ENCODE assay signal across 8 mouse cellular contexts in genomic region chr7:110629892-110630666, GRCm38 (mm10). TPM values are rescaled to one million over a fixed set of nuclear protein-coding genes. Genes with fewer than 3 reads are reported as not detected.
DNase-seq lines count a peak whose midpoint lies in the region; ATAC-seq and TF ChIP-seq lines count a peak whose summit lies in the region.

No protein-coding gene starts in this region.

- TF ChIP-seq CTCF in kidney, adult 2 months (conservative IDR thresholded peaks at IDR 0.05; ENCODE audit: insufficient read depth, insufficient read length, low read depth, low read length), result peak; percentile 91
- peak; percentile 98 for TF ChIP-seq CTCF in spleen, adult 2 months (IDR thresholded peaks at IDR 0.05; ENCODE audit: extremely low read depth, insufficient read depth, insufficient read length, insufficient replicate concordance)

- no peak for TF ChIP-seq POLR2A in kidney, adult 2 months (IDR thresholded peaks at IDR 0.05; ENCODE audit: low read depth, low read length)
- TF ChIP-seq POLR2A in spleen, adult 2 months (IDR thresholded peaks at IDR 0.05; ENCODE audit: low read depth, low read length), result no peak

- ATAC-seq in erythroblast, adult 5-6 weeks (replicated peaks; ENCODE audit: low FRiP score, poor library complexity, severe bottlenecking), result no peak
- ATAC-seq in limb, embryonic 13.5 days (ENCODE audit: low FRiP score, low read depth), result peak; percentile 85
- peak; percentile 93 for ATAC-seq in midbrain, embryonic 16.5 days

- no peaks in the 10 kb centered on the region; the same call in 1 of the 2 replicates for H3K4me1 ChIP-seq in erythroblast, embryonic 14.5 days (ENCODE audit: control insufficient read depth)
- H3K4me1 ChIP-seq in kidney, adult 2 months (ENCODE audit: control insufficient read depth, insufficient read depth, low read length), result peaks cover 24% of the 10 kb centered on the region; the same call in 1 of the 2 replicates
- H3K4me1 ChIP-seq in limb, embryonic 13.5 days, result peaks cover 49% of the 10 kb centered on the region
- H3K4me1 ChIP-seq in midbrain, embryonic 16.5 days (ENCODE audit: control insufficient read depth, insufficient read depth, low read length), result peaks cover 33% of the 10 kb centered on the region
- H3K4me1 ChIP-seq in spleen, adult 2 months (ENCODE audit: control insufficient read depth, insufficient read depth, insufficient read length), result peaks cover 19% of the 10 kb centered on the region

- 4% methylated on average over 36 of the region's 36 CpGs for WGBS in kidney, adult 2 months
- WGBS in limb, embryonic 13.5 days, result 1% methylated on average over 36 of the region's 36 CpGs
- under 1% methylated on average over 36 of the region's 36 CpGs for WGBS in midbrain, embryonic 16.5 days
- WGBS in spleen, adult 2 months, result 5% methylated on average over 36 of the region's 36 CpGs

- peak overlapping the region; percentile 64 for H3K9ac ChIP-seq in limb, embryonic 13.5 days
- peak overlapping the region; percentile 58 for H3K9ac ChIP-seq in midbrain, embryonic 16.5 days (ENCODE audit: low read depth, low read length)

- H3K4me2 ChIP-seq in limb, embryonic 13.5 days (replicated peaks), result peak overlapping the region; percentile 71
- H3K4me2 ChIP-seq in midbrain, embryonic 16.5 days (ENCODE audit: low read length), result peak overlapping the region; percentile 85

- H3K9me3 ChIP-seq in erythroblast, embryonic 14.5 days (ENCODE audit: control insufficient read depth, low read length), result peaks cover 2% of the 10 kb centered on the region; the same call in 1 of the 2 replicates
- no peaks in the 10 kb centered on the region for H3K9me3 ChIP-seq in limb, embryonic 13.5 days
- H3K9me3 ChIP-seq in midbrain, embryonic 16.5 days (replicated peaks; ENCODE audit: control insufficient read depth, low read length, poor library complexity, severe bottlenecking), result no peaks in the 10 kb centered on the region

- peaks cover 68% of the 10 kb centered on the region for H3K27me3 ChIP-seq in erythroblast, embryonic 14.5 days (ENCODE audit: control insufficient read depth)
- H3K27me3 ChIP-seq in kidney, adult 2 months (replicated peaks; ENCODE audit: control insufficient read depth, insufficient read depth, low read length), result no peaks in the 10 kb centered on the region
- H3K27me3 ChIP-seq in limb, embryonic 13.5 days, result peaks cover 64% of the 10 kb centered on the region
- H3K27me3 ChIP-seq in midbrain, embryonic 16.5 days (ENCODE audit: control insufficient read depth, insufficient read depth, low read depth, low read length), result peaks cover 20% of the 10 kb centered on the region
- peaks cover 22% of the 10 kb centered on the region for H3K27me3 ChIP-seq in spleen, adult 2 months (ENCODE audit: control insufficient read depth, insufficient read depth, low read length)

- H3K4me3 ChIP-seq in erythroblast, embryonic 14.5 days (replicated peaks), result peak overlapping the region; percentile 40
- peak overlapping the region; percentile 49 for H3K4me3 ChIP-seq in kidney, adult 2 months (ENCODE audit: insufficient read depth, low read depth, low read length)
- H3K4me3 ChIP-seq in limb, embryonic 13.5 days, result peak overlapping the region; percentile 45
- peak overlapping the region; percentile 39 for H3K4me3 ChIP-seq in midbrain, embryonic 16.5 days (ENCODE audit: low read depth, low read length)
- H3K4me3 ChIP-seq in spleen, adult 2 months (ENCODE audit: extremely low read depth, insufficient read depth, insufficient read length), result peak overlapping the region; percentile 56; the same call in 1 of the 2 replicates

- DNase-seq in embryo, embryonic 9.5 days (ENCODE audit: extremely low spot score), result peak; percentile 92
- peak; percentile 89 to 90 for DNase-seq in heart, adult 18-20 months
- peak; percentile 91 for DNase-seq in kidney, adult 2 months
- DNase-seq in spleen, adult 2 months (ENCODE audit: low read depth in 1 of 2, low spot score in 2 of 2), result peak; percentile 67 to 78

- peak overlapping the region; percentile 27 for H3K27ac ChIP-seq in kidney, adult 2 months (ENCODE audit: insufficient read depth, low read depth, low read length)
- no peak overlapping the region for H3K27ac ChIP-seq in limb, embryonic 13.5 days
- H3K27ac ChIP-seq in midbrain, embryonic 16.5 days (ENCODE audit: low read length), result no peak overlapping the region
- no peak overlapping the region for H3K27ac ChIP-seq in spleen, adult 2 months (ENCODE audit: insufficient read depth, low read length)

- H3K36me3 ChIP-seq in erythroblast, embryonic 14.5 days (ENCODE audit: control insufficient read depth), result no peaks in the 10 kb centered on the region
- no peaks in the 10 kb centered on the region for H3K36me3 ChIP-seq in kidney, adult 2 months (ENCODE audit: control insufficient read depth, insufficient read depth, low read length)
- no peaks in the 10 kb centered on the region for H3K36me3 ChIP-seq in limb, embryonic 13.5 days
- no peaks in the 10 kb centered on the region for H3K36me3 ChIP-seq in midbrain, embryonic 16.5 days (ENCODE audit: control insufficient read depth, insufficient read depth, low read length)
- no peaks in the 10 kb centered on the region for H3K36me3 ChIP-seq in spleen, adult 2 months (ENCODE audit: control insufficient read depth, insufficient read depth, low read length)

RNA-seq across cellular contexts. Expression of gene Adm, which starts 2.6 kb away (rescaled TPM):
- not detected in 2 replicates for polyA plus RNA-seq in erythroblast, embryonic 14.5 days (2012)
- not detected in 2 replicates for total RNA-seq in erythroblast, adult 5-6 weeks (2015; ENCODE audit: low replicate concordance)
- not detected in 2 replicates for total RNA-seq in erythroblast, adult 5-6 weeks (2017; ENCODE audit: low replicate concordance)
- total RNA-seq in heart, adult 18-20 months (2021), result 1 to 10 TPM; 7.5 to 8.8 TPM
- polyA plus RNA-seq in kidney, adult 2 months (2012; rRNA removed), result 12.0 and 13.2 TPM in 2 replicates
- polyA plus RNA-seq in limb, embryonic 13.5 days (2015; fragmentation: Nextera tagmentation; extraction: Ambion mirVana), result 2.9 and 3.1 TPM in 2 replicates
- polyA plus RNA-seq in midbrain, embryonic 16.5 days (2015; fragmentation: Nextera tagmentation; extraction: Ambion mirVana), result 3.9 and 4.9 TPM in 2 replicates
- polyA plus RNA-seq in spleen, adult 2 months (2012; rRNA removed), result 3.5 and 5.4 TPM in 2 replicates

RNA-seq across cellular contexts. Expression of gene Sbf2, which starts 15.4 kb away (rescaled TPM):
- polyA plus RNA-seq in erythroblast, embryonic 14.5 days (2012), result 0.05 TPM in 1 of 2 replicates, not detected in the other
- 2.1 and 2.3 TPM in 2 replicates for total RNA-seq in erythroblast, adult 5-6 weeks (2015; ENCODE audit: low replicate concordance)
- total RNA-seq in erythroblast, adult 5-6 weeks (2017; ENCODE audit: low replicate concordance), result 1.8 and 3.9 TPM in 2 replicates
- 10 to 100 TPM; 36.8 to 45.1 TPM for total RNA-seq in heart, adult 18-20 months (2021)
- polyA plus RNA-seq in kidney, adult 2 months (2012; rRNA removed), result 23.3 and 24.9 TPM in 2 replicates
- polyA plus RNA-seq in limb, embryonic 13.5 days (2015; fragmentation: Nextera tagmentation; extraction: Ambion mirVana), result 28.7 and 30.9 TPM in 2 replicates
- 57.1 and 66.3 TPM in 2 replicates for polyA plus RNA-seq in midbrain, embryonic 16.5 days (2015; fragmentation: Nextera tagmentation; extraction: Ambion mirVana)
- 5.0 and 5.5 TPM in 2 replicates for polyA plus RNA-seq in spleen, adult 2 months (2012; rRNA removed)
